Mouse (Mus musculus) kidney, adult 2 months (tissue): ENCODE data around the gene Rpl38. TPM values are rescaled to one million over a fixed set of nuclear protein-coding genes. Genes with fewer than 3 reads are reported as not detected.

ENCODE experiments used
- DNase-seq: peaks from one replicate; pipeline ENCODE4 v3.0.0; 2021
- H3K27ac ChIP-seq: fragments of 200-500 bp; 2 replicates; pipeline ENCODE4 v1.5.1; 2012; ENCODE audit warnings: low read depth, low read length, control low read depth, inconsistent platforms; ENCODE audit not compliant: insufficient read depth
- H3K27me3 ChIP-seq: fragments of 200-500 bp; replicated peaks from 2 replicates; pipeline ENCODE4 v1.6.1; 2012; ENCODE audit warnings: mild to moderate bottlenecking, moderate library complexity, low read length, inconsistent platforms; ENCODE audit not compliant: control insufficient read depth, insufficient read depth
- H3K36me3 ChIP-seq: fragments of 200-500 bp; 2 replicates; pipeline ENCODE4 v1.6.1; 2012; ENCODE audit warnings: mild to moderate bottlenecking, moderate library complexity, low read length, inconsistent platforms; ENCODE audit not compliant: control insufficient read depth, insufficient read depth
- H3K4me1 ChIP-seq: fragments of 200-500 bp; 2 replicates; pipeline ENCODE4 v1.6.1; 2011; ENCODE audit warnings: low read length; ENCODE audit not compliant: control insufficient read depth, insufficient read depth
- H3K4me3 ChIP-seq: fragments of 200-500 bp; 2 replicates; pipeline ENCODE4 v1.5.1; 2011; ENCODE audit warnings: mild to moderate bottlenecking, low read depth, low read length, control low read depth; ENCODE audit not compliant: insufficient read depth
- CTCF ChIP-seq: fragments of 200-500 bp; conservative IDR thresholded peaks from 2 replicates; pipeline ENCODE4 v1.5.1; 2011; ENCODE audit warnings: low read depth, mild to moderate bottlenecking, control low read depth, low read length, moderate library complexity, mixed read lengths; ENCODE audit not compliant: insufficient read depth, insufficient read length
- POLR2A ChIP-seq: fragments of 200-500 bp; IDR thresholded peaks from one replicate; pipeline ENCODE4 v1.6.1; 2011; ENCODE audit warnings: low read depth, low read length, control low read depth
- WGBS: fragments of 180-500 bp; shearing (Covaris S2); methylation state at CpG from one replicate; pipeline ENCODE4 v1.1.7; 2018; 5-methylcytosine and 5-hydroxymethylcytosine counted together
- polyA plus RNA-seq: library from polyadenylated mRNA; depleted of rRNA; stranded (reverse); fragments of >200 nt; gene quantifications from 2 replicates; pipeline ENCODE4 v1.2.3, GENCODE M21; 2012

Rpl38 gene
- polyA plus RNA-seq, 1 experiment: 738 TPM

GRCm38 (mm10) chr11:114693456-114693855 is 25.1 kb downstream of the Rpl38 start:
- Histone ChIP-seq H3K4me1 (no peaks in the 10 kb centered on the region), H3K27me3 (no peaks in the 10 kb centered on the region), H3K36me3 (no peaks in the 10 kb centered on the region), H3K27ac (no peak overlapping the region), H3K4me3 (no peak overlapping the region)
- WGBS: 93% methylated on average over 6 of the region's 6 CpGs
- TF ChIP-seq POLR2A (no peak), CTCF (no peak)
- DNase-seq: no peak

- H3K4me3 ChIP-seq: no peak overlapping the region
- 86% methylated on average over 2 of the region's 2 CpGs for WGBS
- H3K27ac ChIP-seq: no peak overlapping the region
- no peaks in the 10 kb centered on the region for H3K27me3 ChIP-seq
- H3K36me3 ChIP-seq: no peaks in the 10 kb centered on the region
- TF ChIP-seq CTCF: no peak
- no peak for TF ChIP-seq POLR2A
- no peaks in the 10 kb centered on the region for H3K4me1 ChIP-seq
- no peak for DNase-seq
Measured at GRCm38 (mm10) chr11:114694451-114694850, 26.1 kb downstream of the Rpl38 start.

- TF ChIP-seq POLR2A: no peak
- TF ChIP-seq CTCF: no peak
- Histone ChIP-seq H3K36me3 (no peaks in the 10 kb centered on the region), H3K4me1 (no peaks in the 10 kb centered on the region), H3K4me3 (no peak overlapping the region), H3K27ac (no peak overlapping the region), H3K27me3 (no peaks in the 10 kb centered on the region)
- WGBS: 91% methylated on average over 7 of the region's 7 CpGs
- no peak for DNase-seq
Measured at GRCm38 (mm10) chr11:114698496-114698895, 30.2 kb downstream of the Rpl38 start.

- WGBS: 75% methylated on average over 12 of the region's 12 CpGs
- DNase-seq: peak; percentile 66
- no peaks in the 10 kb centered on the region for H3K4me1 ChIP-seq
- H3K4me3 ChIP-seq: no peak overlapping the region
- H3K27ac ChIP-seq: no peak overlapping the region
- H3K36me3 ChIP-seq: no peaks in the 10 kb centered on the region
- no peak for TF ChIP-seq CTCF
- TF ChIP-seq POLR2A: no peak
- no peaks in the 10 kb centered on the region for H3K27me3 ChIP-seq
Measured at GRCm38 (mm10) chr11:114699511-114699910, 31.2 kb downstream of the Rpl38 start.

- Histone ChIP-seq H3K4me1 (no peaks in the 10 kb centered on the region), H3K27me3 (no peaks in the 10 kb centered on the region), H3K36me3 (no peaks in the 10 kb centered on the region), H3K4me3 (no peak overlapping the region), H3K27ac (no peak overlapping the region)
- DNase-seq: no peak
- TF ChIP-seq CTCF (no peak), POLR2A (no peak)
- 90% methylated on average over 15 of the region's 15 CpGs for WGBS
Measured at GRCm38 (mm10) chr11:114702311-114702995, 34.1 kb downstream of the Rpl38 start.

- no peak for DNase-seq
- no peak overlapping the region for H3K4me3 ChIP-seq
- no peak overlapping the region for H3K27ac ChIP-seq
- H3K27me3 ChIP-seq: no peaks in the 10 kb centered on the region
- WGBS: 82% methylated on average over 6 of the region's 6 CpGs
- TF ChIP-seq POLR2A: no peak
- TF ChIP-seq CTCF: no peak
- H3K36me3 ChIP-seq: no peaks in the 10 kb centered on the region
- H3K4me1 ChIP-seq: no peaks in the 10 kb centered on the region
Measured at GRCm38 (mm10) chr11:114702996-114703361, 34.7 kb downstream of the Rpl38 start.

- Histone ChIP-seq H3K4me1 (no peaks in the 10 kb centered on the region), H3K4me3 (no peak overlapping the region), H3K27me3 (no peaks in the 10 kb centered on the region), H3K36me3 (no peaks in the 10 kb centered on the region), H3K27ac (no peak overlapping the region)
- DNase-seq: no peak
- WGBS: 68% methylated on average over 22 of the region's 22 CpGs
- TF ChIP-seq POLR2A (no peak), CTCF (no peak)
Measured at GRCm38 (mm10) chr11:114704071-114704913, 36.0 kb downstream of the Rpl38 start.
